Mouse (Mus musculus) G1E (cell line): ENCODE data around the gene Gm49369.

ENCODE experiments used
- CTCF ChIP-seq: IDR thresholded peaks from 2 replicates; pipeline ENCODE4 v1.5.1; 2012; ENCODE audit warnings: low read depth, low read length, inconsistent platforms, mixed read lengths
- GATA1 ChIP-seq: IDR thresholded peaks from 2 replicates; pipeline ENCODE4 v1.6.1; 2012; ENCODE audit warnings: borderline replicate concordance, low read length, inconsistent platforms, mixed read lengths
- POLR2AphosphoS5 ChIP-seq: IDR thresholded peaks from 2 replicates; pipeline ENCODE4 v1.6.1; 2012; ENCODE audit warnings: low read depth, low read length, inconsistent platforms; ENCODE audit not compliant: insufficient replicate concordance

- TF ChIP-seq CTCF (no peak), GATA1 (no peak), POLR2AphosphoS5 (no peak)
These were observed 26.2 kb upstream of the Gm49369 start for GRCm38 (mm10) chr7:142408686-142409085.
